In the genomic region with DNA sequence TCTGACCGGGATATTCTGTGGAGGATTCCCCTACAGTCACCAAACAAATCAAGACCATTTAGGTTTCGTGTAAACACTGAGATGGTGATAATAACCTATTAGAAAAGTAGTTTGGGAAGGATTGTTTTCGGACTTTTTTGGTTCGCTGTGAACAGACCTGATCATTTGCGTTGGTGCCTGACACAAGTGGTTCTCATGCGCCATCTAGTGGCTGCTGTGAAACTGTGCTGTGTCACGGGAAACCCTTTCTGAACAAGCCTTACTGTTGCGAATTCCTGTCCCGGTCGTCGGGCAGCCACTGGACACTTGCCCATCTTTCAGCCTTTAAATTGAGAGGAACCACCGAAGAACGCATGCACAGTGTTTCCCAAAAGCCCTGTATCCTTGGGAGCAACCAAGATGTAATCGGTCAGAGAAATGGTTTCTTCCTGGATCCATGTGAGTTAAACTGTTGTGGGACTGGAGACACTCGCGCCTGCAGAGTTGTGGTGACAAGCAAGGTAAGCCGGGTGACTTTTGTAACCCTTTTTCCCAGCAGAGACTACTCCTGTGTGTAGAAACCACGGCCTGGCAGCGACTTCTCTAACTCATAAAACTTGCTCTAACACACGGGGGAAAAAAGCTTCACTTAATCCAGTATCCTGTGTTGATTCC, we compare ENCODE assay signal across 8 mouse cellular contexts.
DNase-seq lines count a peak whose midpoint lies in the region; ATAC-seq and TF ChIP-seq lines count a peak whose summit lies in the region.

No protein-coding gene starts in this region.

- no peak for TF ChIP-seq POLR2A in embryonic fibroblast, embryonic 13.5 days (IDR thresholded peaks at IDR 0.05; ENCODE audit: low read depth, low read length)

- peaks cover 4% of the 10 kb centered on the region for H3K27me3 ChIP-seq in C2C12 (ENCODE audit: control insufficient read depth, insufficient read depth, insufficient read length)
- H3K27me3 ChIP-seq in limb, embryonic 13.5 days, result peaks cover 73% of the 10 kb centered on the region
- peaks cover 46% of the 10 kb centered on the region for H3K27me3 ChIP-seq in midbrain, embryonic 16.5 days (ENCODE audit: control insufficient read depth, insufficient read depth, low read depth, low read length)

- peak; percentile 64; the same call in 1 of the 2 replicates for ATAC-seq in limb, embryonic 13.5 days (ENCODE audit: low FRiP score, low read depth)
- peak; percentile 70; the same call in 1 of the 2 replicates for ATAC-seq in midbrain, embryonic 16.5 days

- DNase-seq in brain, adult 2 months (ENCODE audit: low read depth, low spot score), result peak; percentile 90
- DNase-seq in heart, adult 9 months (ENCODE audit: low spot score in 2 of 2), result peak; percentile 36 to 67
- peak; percentile 86 for DNase-seq in kidney, adult 9 months
- DNase-seq in spleen, postnatal 10 days (ENCODE audit: low spot score in 2 of 2), result peak; percentile 53 to 79

- H3K4me2 ChIP-seq in limb, embryonic 13.5 days (replicated peaks), result peak overlapping the region; percentile 59
- H3K4me2 ChIP-seq in midbrain, embryonic 16.5 days (ENCODE audit: low read length), result peak overlapping the region; percentile 47

- no peak overlapping the region for H3ac ChIP-seq in C2C12 (ENCODE audit: control insufficient read depth, insufficient read length, low read depth)

- WGBS in limb, embryonic 13.5 days, result 3% methylated on average over 20 of the region's 20 CpGs
- WGBS in midbrain, embryonic 16.5 days, result 5% methylated on average over 20 of the region's 20 CpGs

- no peaks in the 10 kb centered on the region for H3K4me1 ChIP-seq in embryonic fibroblast, embryonic 13.5 days (ENCODE audit: control insufficient read depth, insufficient read depth, low read length)
- H3K4me1 ChIP-seq in limb, embryonic 13.5 days, result peaks cover 20% of the 10 kb centered on the region
- H3K4me1 ChIP-seq in midbrain, embryonic 16.5 days (ENCODE audit: control insufficient read depth, insufficient read depth, low read length), result peaks cover 2% of the 10 kb centered on the region; the same call in 1 of the 2 replicates

- H3K79me3 ChIP-seq in C2C12 (ENCODE audit: low read depth), result no peaks in the 10 kb centered on the region

- TF ChIP-seq CTCF in C2C12 (IDR thresholded peaks at IDR 0.05; ENCODE audit: control insufficient read depth, insufficient read depth, insufficient read length), result peak; percentile 81
- peak; percentile 95 for TF ChIP-seq CTCF in embryonic fibroblast, embryonic 13.5 days (IDR thresholded peaks at IDR 0.05; ENCODE audit: borderline replicate concordance, insufficient read depth, low read length)

- H3K4me3 ChIP-seq in C2C12 (ENCODE audit: insufficient read depth, poor library complexity, severe bottlenecking), result no peak overlapping the region
- peak overlapping the region; percentile 27 for H3K4me3 ChIP-seq in embryonic fibroblast, embryonic 13.5 days (ENCODE audit: insufficient read depth, low read length)
- H3K4me3 ChIP-seq in limb, embryonic 13.5 days, result peak overlapping the region; percentile 42
- H3K4me3 ChIP-seq in midbrain, embryonic 16.5 days (ENCODE audit: low read depth, low read length), result peak overlapping the region; percentile 17

- H3K9ac ChIP-seq in limb, embryonic 13.5 days, result peak overlapping the region; percentile 43; the same call in 1 of the 2 replicates
- H3K9ac ChIP-seq in midbrain, embryonic 16.5 days (ENCODE audit: low read depth, low read length), result 0 out of 2 replicates have a peak overlapping the region, but pooled peaks have one; percentile 15

- no peaks in the 10 kb centered on the region for H3K9me3 ChIP-seq in limb, embryonic 13.5 days
- no peaks in the 10 kb centered on the region for H3K9me3 ChIP-seq in midbrain, embryonic 16.5 days (replicated peaks; ENCODE audit: control insufficient read depth, low read length, poor library complexity, severe bottlenecking)

- H3K79me2 ChIP-seq in C2C12 (ENCODE audit: control insufficient read depth, insufficient read depth), result no peaks in the 10 kb centered on the region

- no peak overlapping the region for H3K27ac ChIP-seq in embryonic fibroblast, embryonic 13.5 days (ENCODE audit: insufficient read depth, low read length)
- no peak overlapping the region for H3K27ac ChIP-seq in limb, embryonic 13.5 days
- H3K27ac ChIP-seq in midbrain, embryonic 16.5 days (ENCODE audit: low read length), result no peak overlapping the region

- H3K36me3 ChIP-seq in C2C12 (ENCODE audit: control insufficient read depth, insufficient read depth), result no peaks in the 10 kb centered on the region
- H3K36me3 ChIP-seq in limb, embryonic 13.5 days, result no peaks in the 10 kb centered on the region
- no peaks in the 10 kb centered on the region for H3K36me3 ChIP-seq in midbrain, embryonic 16.5 days (ENCODE audit: control insufficient read depth, insufficient read depth, low read length)

TF ChIP-seq in C2C12, 6 proteins besides CTCF, POLR2A, EP300 and RAD21:
- no peak for TF ChIP-seq MAX (IDR thresholded peaks at IDR 0.05)
- TF ChIP-seq MYOG (IDR thresholded peaks at IDR 0.05; ENCODE audit: control insufficient read depth, extremely low read depth, insufficient read length), result no peak
- no peak for TF ChIP-seq USF1 (IDR thresholded peaks at IDR 0.05; ENCODE audit: low read depth)
- no peak for TF ChIP-seq MYOD1 (IDR thresholded peaks at IDR 0.05; ENCODE audit: control insufficient read depth, insufficient read length, low read depth)
- no peak for TF ChIP-seq FOSL1 (IDR thresholded peaks at IDR 0.05; ENCODE audit: insufficient read depth, low read length, poor library complexity, severe bottlenecking)
- TF ChIP-seq CEBPB (IDR thresholded peaks at IDR 0.05; ENCODE audit: low read depth), result no peak
